Mouse (Mus musculus) retina, postnatal 1 day (tissue): ENCODE results near the gene Syngr3.
"Not testable (repeated sequence)": the region's sequence is repeated elsewhere in the genome, so short reads cannot be mapped to it uniquely, and the experiment has no call there.

Source experiments
- DNase-seq: peaks from one replicate; pipeline ENCODE4 v3.0.0-alpha.2; 2012

Syngr3 gene

GRCm38 (mm10) chr17:24674277-24674676 is 15.5 kb downstream of the Syngr3 start:
- no peak for DNase-seq

GRCm38 (mm10) chr17:24672141-24672540 is 17.6 kb downstream of the Syngr3 start:
- no peak for DNase-seq

GRCm38 (mm10) chr17:24671346-24671745 is 18.4 kb downstream of the Syngr3 start:
- no peak for DNase-seq

GRCm38 (mm10) chr17:24670246-24670844 is 19.4 kb downstream of the Syngr3 start:
- no peak for DNase-seq

GRCm38 (mm10) chr17:24669545-24670245 is 20.1 kb downstream of the Syngr3 start, which contains the start of gene Zfp598:
TSS of gene Zfp598 (plus strand) at chr17:24669687.
- peak; percentile 95 for DNase-seq

GRCm38 (mm10) chr17:24669214-24669544 is 20.6 kb downstream of the Syngr3 start:
- DNase-seq, result not testable (repeated sequence)

GRCm38 (mm10) chr17:24667416-24667815 is 22.3 kb downstream of the Syngr3 start:
- DNase-seq, result peak; percentile 72

GRCm38 (mm10) chr17:24667011-24667410 is 22.7 kb downstream of the Syngr3 start:
- DNase-seq, result not testable (repeated sequence)

- peak; percentile 58 for DNase-seq
Observed at GRCm38 (mm10) chr17:24658017-24658758, 31.6 kb downstream of the Syngr3 start, which contains the start of gene Npw. TSS of gene Npw (minus strand) at chr17:24658457.

DNA sequence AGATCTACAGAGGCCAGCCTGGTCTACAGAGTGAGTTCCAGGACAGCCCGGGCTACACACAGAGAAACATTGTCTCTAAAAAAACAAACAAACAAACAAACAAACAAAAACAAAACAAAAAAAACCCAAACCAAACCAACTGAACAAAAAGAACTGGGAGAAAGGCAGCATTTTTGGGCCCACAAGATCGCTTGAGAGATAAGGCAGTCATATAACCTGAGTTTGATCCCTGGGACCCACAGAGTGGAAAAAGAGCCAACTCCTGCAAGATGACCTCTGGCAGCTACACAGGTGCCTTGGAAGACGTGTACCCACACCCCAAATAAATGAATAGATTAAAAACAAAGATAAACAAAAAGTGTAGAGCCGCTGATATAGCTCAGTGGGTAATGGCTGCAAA is 34.8 kb downstream of the Syngr3 start:
- no peak for DNase-seq

- DNase-seq, result peak; percentile 84
Observed at GRCm38 (mm10) chr17:24653967-24654710, 35.6 kb downstream of the Syngr3 start.

DNA sequence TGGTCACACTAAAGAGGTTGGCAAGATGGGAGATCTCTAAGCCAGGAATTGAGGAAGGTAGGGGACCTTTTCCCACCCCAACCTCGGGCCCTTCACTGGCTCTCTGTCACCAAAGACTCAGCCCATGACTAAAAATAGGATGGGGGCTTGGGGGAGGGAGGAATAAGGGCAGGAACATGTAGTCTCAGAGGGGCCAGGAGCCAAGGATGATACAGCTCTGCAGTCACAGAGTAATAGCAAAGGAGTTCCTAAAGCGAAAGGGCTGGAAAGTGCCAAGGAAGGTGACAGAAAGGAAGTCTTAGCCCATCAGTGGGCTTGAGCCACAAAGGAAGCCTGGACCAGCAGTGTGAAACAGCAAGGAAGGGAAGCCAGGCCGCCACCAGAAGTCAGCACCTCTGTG is 37.9 kb downstream of the Syngr3 start:
- DNase-seq, result no peak

- DNase-seq, result no peak
Observed at GRCm38 (mm10) chr17:24650766-24651165, 39.0 kb downstream of the Syngr3 start.

- peak; percentile 71 for DNase-seq
Observed at GRCm38 (mm10) chr17:24650070-24650616, 39.6 kb downstream of the Syngr3 start, which contains the start of gene Slc9a3r2. TSS of gene Slc9a3r2 (minus strand) at chr17:24650327.

DNA sequence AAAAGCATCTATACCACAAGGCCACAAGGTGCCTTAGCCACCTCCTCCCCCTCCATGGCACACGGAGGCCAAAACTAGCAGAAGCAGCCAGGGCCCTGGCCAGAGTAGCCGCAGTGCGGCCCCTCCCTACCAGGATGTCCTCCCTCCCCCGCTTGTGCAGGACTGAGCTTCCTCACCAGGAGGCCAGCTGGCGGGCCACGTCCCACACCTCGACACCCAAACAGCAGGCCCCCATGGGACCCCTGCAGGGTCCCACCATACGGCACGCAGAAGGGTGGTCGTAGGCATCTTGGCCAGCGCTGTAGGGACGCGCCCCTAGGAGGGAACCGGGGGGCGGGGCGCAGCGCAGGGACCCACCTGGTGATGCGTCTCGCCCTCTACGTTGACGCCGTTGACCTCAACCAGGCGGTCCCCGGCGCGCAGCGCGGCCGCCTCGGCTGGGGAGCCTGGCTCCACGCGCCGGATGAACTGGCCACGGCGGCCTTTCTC is 40.1 kb downstream of the Syngr3 start:
- peak; percentile 55 for DNase-seq

- no peak for DNase-seq
Observed at GRCm38 (mm10) chr17:24648731-24649377, 40.9 kb downstream of the Syngr3 start.

DNA sequence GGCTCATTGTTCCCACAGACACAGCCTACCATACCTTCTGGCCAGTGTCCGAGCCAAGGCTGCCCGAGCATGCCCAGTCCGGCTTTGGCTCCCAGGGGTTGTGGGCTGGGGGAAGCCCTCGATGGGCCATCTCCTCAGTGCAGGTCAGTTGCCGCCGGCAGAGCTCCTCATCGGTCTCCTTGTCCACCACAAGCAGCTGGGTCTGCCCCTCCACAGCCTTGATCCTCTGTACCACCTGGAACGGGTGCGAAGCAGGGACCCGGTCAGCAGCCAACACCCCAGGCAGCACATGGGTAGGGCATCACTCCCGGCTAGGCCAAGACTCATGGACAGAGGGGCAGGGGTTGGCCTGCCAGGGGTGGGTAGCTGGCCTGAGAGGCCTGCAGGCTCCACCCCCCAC is 42.3 kb downstream of the Syngr3 start:
- DNase-seq, result no peak

- DNase-seq, result no peak
Observed at GRCm38 (mm10) chr17:24646381-24646780, 43.4 kb downstream of the Syngr3 start.

- DNase-seq, result no peak
Observed at GRCm38 (mm10) chr17:24645916-24646315, 43.8 kb downstream of the Syngr3 start.

DNA sequence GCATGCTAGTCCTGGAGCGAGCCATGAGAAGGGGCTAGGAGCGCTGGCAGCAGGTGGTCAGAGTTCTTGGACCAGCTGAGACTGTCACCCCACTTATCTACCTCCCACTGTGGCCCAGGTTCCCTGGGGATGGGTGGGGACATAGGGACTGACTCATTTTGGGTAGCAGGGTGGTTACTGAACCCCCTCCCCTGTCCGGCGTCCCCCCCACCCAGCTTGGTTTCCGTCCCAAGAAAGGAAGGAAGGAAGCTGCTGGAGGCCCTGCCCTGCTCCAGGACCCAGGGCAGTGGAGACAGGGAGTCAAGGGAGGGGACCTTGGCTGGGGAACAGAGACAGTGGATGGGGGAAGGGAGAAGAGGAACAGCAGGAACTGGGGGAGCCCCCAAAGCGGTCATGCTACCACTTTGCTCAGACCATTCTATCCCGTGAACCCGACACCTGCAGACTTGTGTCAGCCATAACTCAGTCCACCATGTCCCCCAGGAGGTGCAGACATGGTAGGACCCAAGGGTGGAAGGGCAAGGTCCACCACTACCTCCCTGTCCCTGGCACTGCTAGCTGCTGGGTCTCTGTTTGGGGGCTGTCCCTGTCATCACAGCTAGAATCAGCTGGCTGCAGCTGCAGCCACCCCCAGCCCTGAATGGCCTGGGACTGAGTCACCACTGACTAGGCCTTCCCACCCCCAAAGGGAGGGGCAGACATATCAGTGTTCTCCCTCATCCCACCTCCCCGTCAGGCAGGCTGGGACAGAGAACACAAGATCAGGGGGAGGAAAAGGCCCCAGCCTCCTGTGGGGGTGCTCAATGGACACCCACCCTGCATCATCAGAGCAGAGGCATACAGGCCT is 44.7 kb downstream of the Syngr3 start:
- no peak for DNase-seq
